Mouse (Mus musculus) spleen, postnatal 14 days (tissue): ENCODE data around the gene Ttc7b.

Experiments used
- DNase-seq, 2 experiments: peaks; one replicate each; pipeline ENCODE4 v3.0.0; 2021 to 2022; ENCODE audit warnings: low spot score in 2 of 2

Gene Ttc7b

DNA sequence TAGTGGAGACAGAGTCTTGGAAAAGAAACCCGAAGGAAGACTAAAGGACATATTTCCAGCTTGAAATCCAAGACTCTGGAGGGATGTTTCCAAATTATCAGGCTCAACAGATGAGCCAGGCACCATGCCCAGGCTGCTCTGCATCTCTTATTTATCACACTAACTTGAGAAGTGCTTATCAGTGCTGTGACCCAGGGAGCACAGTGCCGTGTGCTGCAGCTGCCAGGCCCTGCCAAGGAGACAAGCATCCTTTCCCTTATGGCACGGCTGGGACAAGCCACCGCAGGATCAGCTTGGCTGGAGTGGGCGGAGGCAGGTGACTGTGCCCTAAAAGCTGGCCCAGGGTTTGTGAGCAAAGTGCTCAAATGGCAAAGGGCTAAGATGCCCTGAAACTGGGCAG is 184.4 kb downstream of the Ttc7b start:
- DNase-seq = no peak

DNA sequence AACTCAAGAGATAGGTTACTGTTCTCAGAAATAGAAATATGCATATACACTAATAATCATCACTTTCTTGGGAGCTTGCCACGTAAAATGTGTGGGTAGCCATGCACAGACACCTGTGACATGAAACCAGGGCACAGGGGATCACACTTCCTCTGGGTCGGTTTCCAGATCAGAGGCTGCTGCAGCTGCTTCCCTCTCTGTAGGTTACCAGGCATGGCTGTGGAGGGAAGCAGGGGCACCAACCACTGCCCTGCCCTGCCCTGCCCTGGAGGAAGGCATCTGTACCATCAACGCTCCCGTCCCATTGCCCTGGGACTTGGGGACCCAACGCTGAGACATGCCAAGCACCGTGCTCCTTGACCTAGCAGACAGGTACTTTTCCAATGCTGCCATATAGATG is 188.8 kb downstream of the Ttc7b start:
- DNase-seq = no peak

DNA sequence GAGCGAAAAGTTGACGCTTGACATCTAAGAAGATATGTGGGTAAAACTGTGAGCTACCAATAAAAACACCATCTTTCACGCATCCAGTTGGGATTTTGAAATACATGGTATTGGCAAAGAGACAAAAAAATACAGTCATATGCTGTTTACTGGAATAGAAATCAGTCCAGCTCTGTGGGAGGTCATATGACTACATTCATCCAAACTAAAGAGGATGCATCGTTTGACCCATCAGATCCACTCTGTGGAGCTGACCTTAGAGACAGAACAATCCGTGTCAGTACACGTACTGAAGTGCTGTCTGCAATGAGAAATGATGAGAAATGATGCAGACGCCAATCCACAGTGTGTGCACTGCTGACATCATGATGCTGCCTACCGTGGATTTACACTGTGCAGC is 190.4 kb downstream of the Ttc7b start:
- DNase-seq = no peak

DNA sequence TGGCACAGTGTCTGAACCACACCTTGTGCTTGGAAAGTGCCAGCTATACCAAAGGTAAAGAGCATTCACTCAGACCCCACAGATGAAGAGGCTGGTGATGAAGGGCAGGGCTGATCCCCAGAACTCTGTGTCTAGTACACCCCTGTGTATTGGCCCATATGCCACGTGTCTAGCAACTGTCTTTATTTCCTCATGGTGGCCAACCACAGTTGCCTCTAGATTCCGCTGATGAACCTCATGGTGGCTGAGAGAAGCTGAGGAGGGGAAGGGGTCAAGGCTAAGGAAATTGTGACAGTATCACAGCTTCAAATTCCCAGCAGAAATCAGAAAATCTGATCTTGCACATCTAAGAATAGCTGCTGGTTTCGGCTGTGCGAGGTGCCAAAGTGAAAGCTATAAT is 191.6 kb downstream of the Ttc7b start:
- no peak for DNase-seq

DNA sequence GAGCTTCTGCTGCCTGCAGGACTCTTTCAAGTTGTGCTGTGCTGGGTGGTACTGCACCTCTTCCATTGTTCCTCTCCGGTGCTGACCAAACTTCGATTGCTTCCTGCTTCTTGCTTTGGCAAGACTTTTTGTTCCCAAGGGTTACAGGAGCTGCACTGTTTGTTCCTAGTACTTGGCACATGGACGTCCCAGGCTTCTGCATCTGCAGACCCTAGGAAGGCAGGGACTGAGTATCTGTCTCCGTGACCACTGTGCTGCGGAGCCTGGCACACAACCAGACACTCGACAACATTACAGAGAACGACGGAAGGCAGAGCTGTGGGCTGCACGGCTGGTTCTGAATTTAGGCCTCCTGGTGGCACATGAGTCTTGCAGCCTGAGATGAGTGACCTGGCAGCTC is 192.1 kb downstream of the Ttc7b start:
- DNase-seq = no peak

DNA sequence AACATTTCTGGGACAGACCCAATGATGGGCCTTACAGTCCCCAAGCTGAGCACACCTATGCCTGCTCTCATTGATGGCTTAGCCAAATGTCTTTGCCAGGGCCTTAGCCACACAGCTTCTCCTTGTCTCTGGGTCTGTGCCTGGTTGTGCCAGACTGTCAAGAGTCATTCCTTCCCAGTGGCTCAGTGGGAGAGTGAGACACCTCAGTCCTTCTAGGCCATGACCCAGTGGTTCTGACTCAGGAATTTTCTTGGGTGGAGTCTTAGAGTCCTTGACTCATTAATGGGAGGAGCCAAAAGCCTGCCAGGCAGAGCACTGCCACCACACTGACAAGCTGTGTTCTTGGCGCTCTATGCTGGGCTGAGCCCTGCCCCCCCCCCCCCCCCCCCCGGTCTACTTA is 193.9 kb downstream of the Ttc7b start:
- no peak for DNase-seq

DNA sequence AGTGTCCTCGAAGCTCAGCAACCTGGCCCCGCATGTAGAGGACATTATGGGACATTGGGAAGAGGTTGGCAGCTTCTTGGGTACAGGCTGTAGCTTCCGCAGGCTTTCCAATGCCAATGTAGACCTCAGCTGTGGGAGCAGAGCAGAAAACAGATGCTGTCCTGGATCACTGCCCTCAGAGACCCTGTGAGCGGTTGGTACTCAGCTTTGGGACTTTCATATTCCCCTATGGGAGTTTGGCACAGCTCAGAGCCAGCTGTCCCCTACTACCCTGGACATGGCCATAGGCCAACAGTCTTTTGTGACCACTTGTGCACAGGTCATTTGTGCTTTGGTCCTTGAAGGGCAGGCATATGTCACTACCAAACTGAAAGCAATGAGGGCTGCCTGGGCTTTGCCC is 195.0 kb downstream of the Ttc7b start:
- no peak for DNase-seq

DNA sequence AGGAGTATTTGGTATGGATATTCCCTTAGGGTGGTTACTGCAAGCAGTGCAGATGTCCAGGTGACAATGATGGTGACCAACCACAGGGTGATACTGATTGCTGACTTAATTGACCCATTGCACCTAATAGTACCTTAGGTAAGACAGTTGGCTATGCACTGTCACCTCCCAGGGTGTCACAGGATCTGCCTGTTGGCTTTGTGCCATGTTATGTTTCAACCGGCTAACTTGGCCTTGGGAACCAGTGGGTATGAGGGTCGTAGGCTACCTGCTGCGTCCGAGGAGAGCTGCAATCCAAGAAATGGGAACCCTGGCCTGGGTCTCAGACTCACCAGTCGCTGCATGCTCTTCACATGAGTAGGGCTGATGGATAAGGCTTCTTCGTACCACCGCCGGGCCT is 195.4 kb downstream of the Ttc7b start:
- no peak for DNase-seq

DNA sequence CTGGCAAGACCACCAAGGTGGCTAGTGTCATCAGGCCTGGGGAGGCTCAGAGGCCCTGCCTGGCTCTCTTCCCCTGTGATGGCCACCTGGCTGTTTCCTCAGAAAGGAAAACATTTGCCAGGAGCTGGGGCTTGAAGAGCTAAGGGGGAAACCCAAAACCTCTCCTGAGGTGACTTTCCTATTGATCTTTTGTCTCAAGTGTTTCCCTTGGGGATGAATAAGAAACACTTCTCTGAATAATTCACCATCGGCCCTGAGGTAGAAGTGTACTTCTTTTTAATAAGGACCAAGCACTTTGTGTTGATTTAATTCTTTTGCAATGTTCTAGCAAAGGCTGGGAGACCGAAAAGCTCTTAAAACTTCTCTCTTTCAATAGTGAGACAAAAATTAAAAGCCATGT is 197.0 kb downstream of the Ttc7b start:
- no peak for DNase-seq

DNA sequence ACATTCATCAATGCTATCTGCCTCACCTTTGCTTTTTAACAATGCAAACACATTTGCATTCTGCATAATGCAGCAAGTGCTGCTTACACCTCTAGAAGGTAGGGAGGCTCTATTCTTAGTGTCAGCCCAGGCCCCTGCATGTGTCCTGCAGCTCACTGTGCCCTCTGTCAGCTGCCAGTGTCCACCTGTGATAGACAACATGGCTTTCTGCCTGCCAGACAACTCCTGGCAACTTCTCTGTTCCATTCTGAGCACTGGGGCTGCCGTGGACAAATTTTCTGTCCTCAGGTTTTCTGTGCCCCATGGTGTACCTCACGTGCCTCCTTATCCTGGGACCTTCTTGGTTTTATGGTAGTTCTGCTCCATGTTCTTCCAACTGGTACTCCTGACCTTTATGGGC is 198.4 kb downstream of the Ttc7b start:
- no peak for DNase-seq

DNA sequence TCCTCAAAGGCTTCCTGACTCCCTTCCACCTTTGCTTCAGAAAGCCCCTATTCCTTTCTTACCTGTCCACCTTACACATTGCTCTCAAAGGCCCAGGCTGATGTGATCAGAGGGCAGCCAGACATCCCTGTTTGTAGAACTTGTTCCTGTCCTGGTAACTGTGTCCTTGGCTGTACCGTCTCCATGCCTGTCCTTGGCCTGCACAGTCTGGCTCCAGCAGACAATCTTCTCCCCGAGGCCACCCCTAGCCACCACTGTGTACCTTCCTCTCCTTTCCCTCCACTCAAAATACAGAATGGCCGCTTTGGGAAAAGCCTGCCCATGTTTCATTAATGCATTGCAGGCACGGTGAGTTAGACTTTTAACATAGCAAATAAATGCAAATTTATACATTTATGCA is 199.1 kb downstream of the Ttc7b start:
- DNase-seq = no peak

DNA sequence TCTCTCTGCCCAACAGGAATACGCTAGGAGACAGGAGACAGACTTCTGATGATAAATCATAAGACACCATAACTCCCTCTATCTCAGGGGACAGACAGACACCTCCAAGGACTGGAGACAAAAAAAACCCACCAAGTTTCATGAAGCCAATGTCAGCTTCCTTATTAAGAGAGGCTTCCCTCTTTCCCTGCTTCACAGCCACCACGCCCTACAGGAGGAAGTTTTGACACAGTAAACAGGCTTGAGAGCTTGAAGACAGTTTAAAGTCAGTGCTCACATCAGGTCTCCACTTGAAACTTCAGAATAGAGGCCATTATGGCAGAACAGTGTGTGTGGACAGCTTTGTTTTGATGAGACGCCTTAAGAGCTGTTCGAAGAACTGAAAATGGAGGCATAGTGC is 200.9 kb downstream of the Ttc7b start:
- DNase-seq = no peak

DNA sequence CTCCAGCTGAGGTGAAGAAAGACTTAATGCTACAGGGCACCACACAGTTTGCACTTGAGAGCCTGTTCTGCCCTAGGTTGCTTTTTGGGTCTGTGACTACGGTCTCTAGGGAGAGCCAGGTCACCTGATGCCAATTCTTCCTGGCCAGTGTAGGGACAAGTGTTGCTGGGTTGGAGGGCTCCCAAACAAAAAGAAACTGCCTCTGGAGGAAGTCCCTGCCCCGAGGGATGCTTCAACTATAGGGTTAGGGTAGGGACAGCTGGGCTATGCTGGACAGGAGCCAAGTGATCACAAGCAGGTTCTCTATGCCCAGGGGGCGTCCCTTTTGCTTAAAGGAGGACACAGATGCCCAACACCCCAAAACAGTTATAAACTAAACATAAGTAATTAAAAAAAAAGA is 202.7 kb downstream of the Ttc7b start:
- no peak for DNase-seq

DNA sequence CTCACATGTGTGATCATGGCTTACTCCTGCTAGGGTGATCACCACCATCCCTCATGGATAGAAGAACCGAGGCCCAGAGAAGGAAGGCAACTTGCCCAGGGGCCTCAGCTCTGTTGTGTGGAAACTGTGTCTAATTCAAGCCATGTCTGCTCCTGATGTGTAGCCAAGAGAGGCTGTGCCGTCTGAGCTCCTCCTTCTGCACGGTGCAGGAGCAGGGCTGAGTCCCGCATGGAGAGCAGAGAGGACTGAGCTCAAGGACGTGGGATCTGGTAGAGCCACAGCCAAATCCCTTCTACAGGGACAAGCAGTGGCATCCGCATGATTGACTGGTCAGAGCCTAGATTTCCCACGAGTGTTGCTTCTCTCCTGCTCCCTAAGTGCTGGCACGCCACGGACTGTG is 204.5 kb downstream of the Ttc7b start:
- DNase-seq = no peak

DNA sequence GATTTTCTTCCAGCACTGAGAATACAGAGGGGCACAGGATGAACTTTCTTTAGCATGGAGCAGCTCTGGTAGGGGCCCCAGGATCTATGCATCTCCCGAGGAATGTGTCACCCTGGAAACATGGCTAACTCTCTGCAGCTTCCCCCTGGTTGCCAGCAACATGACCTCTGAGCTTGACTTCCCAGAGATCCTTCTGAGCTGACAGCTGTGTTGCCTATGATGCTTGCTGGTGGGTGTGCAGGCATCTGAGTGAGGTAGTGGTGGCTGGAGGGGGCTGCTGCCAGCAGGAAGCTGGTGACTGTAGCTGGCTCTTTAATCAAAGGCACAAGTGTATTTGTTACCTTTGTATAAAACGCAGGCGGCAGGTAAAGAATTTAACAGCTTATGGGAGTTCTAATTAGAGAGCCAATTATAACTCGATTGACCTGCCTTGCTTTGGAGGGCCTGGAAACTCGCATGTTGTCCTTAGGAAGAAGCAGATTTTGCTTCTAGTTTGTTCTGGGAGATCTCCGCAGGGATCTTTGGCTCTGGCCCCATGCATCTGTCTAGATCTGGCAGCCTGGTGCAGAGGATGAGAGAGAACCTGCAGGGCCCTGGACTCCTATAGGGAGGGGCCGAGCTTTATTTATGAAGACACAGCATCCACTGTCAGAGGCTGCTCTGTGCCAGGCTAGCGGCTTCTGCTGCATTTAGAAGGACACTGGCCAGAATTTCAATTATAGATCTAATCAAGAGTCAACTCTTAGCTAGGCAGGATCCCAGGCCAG is 205.3 kb downstream of the Ttc7b start:
- DNase-seq = no peak

DNA sequence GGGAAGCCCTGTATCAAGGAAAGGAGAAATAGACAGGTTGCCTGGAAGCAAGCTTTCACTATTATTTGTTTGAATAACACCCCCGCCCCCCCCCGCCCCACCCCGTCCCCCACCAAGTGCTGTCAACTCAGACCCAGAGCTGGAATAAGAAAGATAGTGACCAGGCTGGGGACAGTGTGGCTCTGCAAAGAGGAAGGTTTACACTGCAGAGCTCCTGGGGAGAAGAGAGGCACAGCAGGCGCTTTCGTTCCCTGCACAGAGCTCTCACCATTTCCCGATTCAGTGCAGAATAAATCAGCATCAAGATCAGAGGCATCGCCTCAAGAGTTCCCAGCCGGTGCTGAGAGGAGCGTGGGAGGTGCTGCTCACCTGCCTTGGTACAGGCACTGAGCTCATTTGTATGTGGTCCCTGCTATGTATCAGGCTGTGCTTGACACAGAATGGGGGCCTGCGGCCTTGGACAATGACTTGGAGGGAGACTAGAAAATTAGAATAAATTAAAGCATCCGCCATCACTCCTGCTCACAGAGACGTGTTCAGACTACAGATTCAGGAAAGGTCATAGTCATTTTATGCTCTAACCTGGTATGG is 206.7 kb downstream of the Ttc7b start:
- DNase-seq = no peak

DNA sequence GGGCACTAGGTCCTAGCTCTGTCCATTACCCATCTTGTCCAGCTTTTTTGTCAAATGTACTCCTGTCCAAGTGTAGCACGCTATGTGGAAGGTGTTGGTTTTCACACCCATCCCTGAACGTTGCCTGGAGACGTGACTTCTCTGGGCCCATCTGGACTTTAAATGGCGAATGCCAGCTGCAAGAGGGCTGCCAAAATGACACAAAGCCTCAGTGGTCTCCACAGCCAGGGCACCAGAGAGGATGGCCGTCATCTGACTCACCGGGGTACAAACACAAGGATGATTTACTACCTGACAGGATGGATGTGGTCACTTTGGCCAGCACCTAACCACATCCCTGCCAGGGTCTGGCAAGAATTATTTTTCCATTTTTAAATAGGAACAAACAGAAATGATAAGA is 207.4 kb downstream of the Ttc7b start:
- no peak for DNase-seq

DNA sequence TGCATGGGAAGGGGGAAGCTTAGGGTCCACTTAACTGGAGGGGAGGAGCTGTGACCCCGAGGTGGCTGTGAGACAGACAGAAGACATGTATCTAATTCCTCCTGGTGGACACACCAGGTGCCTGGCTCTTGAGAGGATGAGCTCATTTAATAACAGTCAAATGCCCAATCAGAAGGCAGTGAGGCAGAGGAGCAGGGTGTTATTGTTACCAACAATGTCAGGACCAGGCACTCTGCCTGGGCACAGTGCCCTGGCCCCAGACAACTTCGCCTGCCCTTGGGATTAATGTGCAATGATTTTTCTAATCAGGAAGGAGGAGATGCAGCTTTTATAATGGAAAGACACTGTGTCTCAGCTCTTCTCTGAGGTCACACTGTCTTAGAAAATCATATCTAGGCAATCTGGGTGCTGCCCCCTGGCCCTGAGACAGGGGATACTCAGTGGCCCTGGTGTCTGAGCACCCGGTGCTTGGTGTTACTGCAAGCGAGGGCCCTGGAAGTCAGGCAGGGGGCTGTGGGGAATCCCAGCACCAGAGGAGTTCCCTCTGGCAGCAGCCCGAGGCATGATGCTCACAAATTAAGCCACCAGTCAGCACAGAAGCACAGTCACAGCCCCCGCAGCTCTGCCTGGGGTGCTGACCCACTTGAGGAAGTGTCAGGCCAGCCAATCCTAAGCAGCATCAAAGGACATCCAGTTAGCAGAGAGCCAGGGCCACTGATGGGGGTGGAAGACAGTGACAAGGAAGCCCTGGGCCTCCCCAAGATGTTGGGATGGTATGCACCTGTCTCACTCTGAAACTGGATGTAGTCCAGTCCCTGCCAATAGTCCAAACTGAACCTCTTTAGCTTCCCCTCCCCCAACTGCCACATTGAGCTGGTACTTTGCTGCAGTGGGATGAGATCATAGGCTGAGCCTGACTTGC is 209.9 kb downstream of the Ttc7b start:
- no peak for DNase-seq

DNA sequence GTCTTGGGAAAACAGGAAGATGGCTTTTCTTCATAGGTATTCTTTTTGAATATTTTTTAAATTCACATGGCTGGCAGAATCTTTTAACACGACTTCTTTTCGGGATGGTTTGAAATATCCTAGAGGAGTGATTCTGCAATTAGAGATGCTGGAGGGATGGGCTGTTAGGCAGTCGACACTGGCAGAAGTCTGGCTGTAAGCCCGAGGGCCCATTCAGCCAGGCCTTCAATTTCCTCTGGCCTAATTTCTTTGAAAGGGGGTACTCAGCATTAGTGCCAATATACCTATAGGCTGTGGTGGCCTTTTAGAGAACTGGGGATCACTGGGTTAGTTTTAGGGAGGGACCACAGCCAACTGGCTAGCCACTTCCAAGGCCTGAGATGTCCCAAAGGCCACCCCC is 211.4 kb downstream of the Ttc7b start:
- DNase-seq = no peak

DNA sequence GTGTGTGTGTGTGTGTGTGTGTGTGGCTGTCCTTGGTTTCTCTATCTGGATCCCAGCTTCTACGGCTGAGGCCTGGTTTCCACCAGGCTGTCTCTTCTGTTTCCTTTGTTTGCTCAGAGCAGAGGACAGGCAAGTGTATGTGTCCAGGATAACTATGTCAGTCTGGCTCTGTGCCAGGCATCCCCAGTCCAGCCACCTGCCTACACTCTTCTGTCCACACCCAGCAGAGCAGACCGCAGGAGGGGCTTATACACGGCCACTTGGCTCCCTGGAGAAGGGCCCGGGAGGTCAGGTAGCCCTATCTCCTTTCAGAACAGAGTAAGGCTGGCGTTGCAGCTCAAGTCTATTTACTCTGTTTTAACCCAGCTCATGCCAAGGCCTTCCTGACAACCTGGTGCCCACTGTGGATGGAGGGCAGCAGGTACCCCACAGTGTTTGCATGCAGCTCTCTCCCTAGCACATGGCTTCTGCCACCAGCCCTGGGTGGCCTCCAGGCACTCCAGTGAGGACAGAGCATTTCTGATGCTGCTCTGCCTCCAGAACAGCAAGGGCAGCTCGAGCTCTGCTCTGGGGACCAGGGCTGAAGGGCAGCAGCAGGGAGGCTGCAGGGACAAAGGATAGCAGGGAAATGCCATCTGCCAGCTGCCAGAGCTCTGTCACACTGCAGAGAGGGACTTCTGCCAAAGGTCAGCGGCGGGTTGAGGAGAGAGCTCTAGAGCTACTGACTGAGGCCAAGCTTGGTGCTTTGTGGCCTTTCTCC is 212.9 kb downstream of the Ttc7b start:
- no peak for DNase-seq

DNA sequence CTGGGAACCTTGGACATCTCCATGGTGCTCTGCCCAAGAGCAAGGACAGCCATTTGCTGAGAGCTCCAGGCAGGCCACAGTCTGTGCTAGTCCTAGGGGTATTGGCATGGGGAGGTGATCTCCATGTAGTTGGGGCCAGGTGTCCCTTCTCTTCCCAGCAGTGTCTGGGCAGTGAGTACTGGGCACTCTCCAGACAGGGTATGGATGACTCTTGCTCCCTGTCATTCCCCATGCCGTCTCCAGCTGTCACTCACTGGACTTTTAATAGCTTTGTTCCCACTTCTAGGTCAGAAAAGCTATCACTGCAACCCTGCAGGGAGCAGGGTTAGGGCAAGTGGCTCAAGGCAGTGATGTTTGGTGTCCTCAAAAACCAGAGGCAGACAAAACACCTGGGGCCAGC is 214.3 kb downstream of the Ttc7b start:
- DNase-seq = no peak

DNA sequence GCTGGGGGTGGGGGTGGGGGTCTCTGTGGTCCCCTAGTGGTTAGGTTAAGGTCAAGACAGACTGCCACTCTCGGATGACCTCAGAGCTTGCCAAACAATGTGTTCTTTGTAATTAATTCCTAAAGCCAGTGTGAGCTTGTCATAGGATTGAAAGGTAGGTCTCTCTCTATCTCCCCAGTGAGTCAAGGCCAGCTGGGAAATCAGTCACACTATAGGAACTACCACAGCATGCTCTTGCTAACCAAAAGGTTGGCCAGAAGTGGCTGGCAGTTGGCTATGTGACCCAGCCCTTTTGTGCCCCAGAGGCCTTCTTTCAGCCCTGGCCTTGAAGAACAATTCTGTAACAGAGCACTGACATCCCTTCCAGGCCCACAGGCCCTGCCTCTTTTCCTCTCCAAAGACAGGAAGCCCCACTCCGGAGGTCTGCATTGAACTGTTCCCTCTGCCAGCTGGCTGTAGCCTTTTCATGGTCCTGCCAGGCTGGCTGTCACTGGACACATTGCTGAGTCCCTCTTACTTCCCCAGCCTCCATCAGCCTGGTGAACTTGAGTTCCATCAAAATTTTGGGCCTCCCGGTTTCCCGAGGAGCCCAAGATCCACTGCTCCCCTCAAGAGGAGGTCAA is 215.5 kb downstream of the Ttc7b start:
- DNase-seq = no peak
